Mouse (Mus musculus) neural tube, embryonic 11.5 days (tissue): Measurements from ENCODE around the gene Drc7. TPM values are rescaled to one million over a fixed set of nuclear protein-coding genes. Genes with fewer than 3 reads are reported as not detected.
"Not testable (repeated sequence)": the region's sequence is repeated elsewhere in the genome, so short reads cannot be mapped to it uniquely, and the experiment has no call there.

ENCODE experiments used
- ATAC-seq: fragments of 200-750 bp; cut with Nextera tagmentation; 2 replicates; pipeline ENCODE4 v1.8.0; 2017; ENCODE audit warnings: moderate number of reproducible peaks, mild to moderate bottlenecking, moderate TSS enrichment, moderate library complexity; ENCODE audit not compliant: insufficient read depth, low FRiP score, low TSS enrichment
- DNase-seq: peaks from one replicate; pipeline ENCODE4 v3.0.0-alpha.2; 2015; ENCODE audit warnings: low spot score
- H3K27ac ChIP-seq: fragments of 300-500 bp; sonication (generic); 2 replicates; pipeline ENCODE4 v1.5.1; 2014; ENCODE audit warnings: low read depth, mild to moderate bottlenecking, low read length
- H3K27me3 ChIP-seq: fragments of 300-500 bp; sonication (generic); 2 replicates; pipeline ENCODE4 v1.6.1; 2014; ENCODE audit warnings: mild to moderate bottlenecking, low read length, mixed read lengths; ENCODE audit not compliant: control insufficient read depth, insufficient read depth
- H3K36me3 ChIP-seq: fragments of 300-500 bp; sonication (generic); 2 replicates; pipeline ENCODE4 v1.6.1; 2014; ENCODE audit warnings: mild to moderate bottlenecking, low read length, moderate library complexity, mixed read lengths; ENCODE audit not compliant: control insufficient read depth, insufficient read depth
- H3K4me1 ChIP-seq: fragments of 300-500 bp; sonication (generic); 2 replicates; pipeline ENCODE4 v1.6.1; 2014; ENCODE audit warnings: low read length, mixed read lengths; ENCODE audit not compliant: control insufficient read depth, insufficient read depth
- H3K4me2 ChIP-seq: fragments of 300-500 bp; sonication (generic); 2 replicates; pipeline ENCODE4 v1.6.1; 2014; ENCODE audit warnings: low read depth, mild to moderate bottlenecking, moderate library complexity
- H3K4me3 ChIP-seq: fragments of 300-500 bp; sonication (generic); 2 replicates; pipeline ENCODE4 v1.5.1; 2014; ENCODE audit warnings: low read depth, low read length
- H3K9ac ChIP-seq: fragments of 300-500 bp; sonication (generic); 2 replicates; pipeline ENCODE4 v1.6.1; 2014; ENCODE audit warnings: mild to moderate bottlenecking, low read length
- H3K9me3 ChIP-seq: fragments of 300-500 bp; sonication (generic); 2 replicates; pipeline ENCODE4 v1.6.1; 2016; ENCODE audit warnings: low read length; ENCODE audit not compliant: control insufficient read depth
- WGBS: fragments of 180-500 bp; shearing (Covaris S2); extraction: QIAGEN DNeasy Blood & Tissue Kit; methylation state at CpG from one replicate; pipeline ENCODE4 v1.1.7; 2014; 5-methylcytosine and 5-hydroxymethylcytosine counted together
- polyA plus RNA-seq: library from polyadenylated mRNA; unstranded; fragments of >200 nt; fragmentation: Nextera tagmentation; extraction: Ambion mirVana; gene quantifications from 2 replicates; pipeline ENCODE4 v1.2.1, GENCODE M21; 2014

The Drc7 gene
- polyA plus RNA-seq, 1 experiment from 2014 or later = not detected

DNA sequence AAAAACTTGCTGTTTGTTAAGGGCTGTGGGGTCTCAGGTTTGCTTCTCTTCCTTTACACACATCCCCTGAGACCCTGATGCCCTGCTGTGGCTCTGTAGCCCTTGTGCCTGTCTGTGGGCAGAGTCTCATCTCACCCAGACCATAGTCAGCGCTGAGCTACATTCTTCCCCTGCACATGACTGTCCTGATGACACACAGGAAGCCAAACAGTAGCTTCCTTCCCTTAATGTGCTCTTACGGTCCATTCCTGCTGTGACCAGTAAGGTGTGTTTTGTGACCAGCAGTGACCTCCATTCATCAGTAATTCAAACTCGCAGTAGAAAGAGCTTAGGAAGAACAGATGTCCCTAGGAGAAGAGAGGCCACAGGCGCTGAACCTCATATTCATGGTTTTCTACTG lies 30.5 kb upstream of the Drc7 start:
- H3K9ac ChIP-seq = no peak overlapping the region
- H3K4me3 ChIP-seq = no peak overlapping the region
- no peaks in the 10 kb centered on the region; the same call in 1 of the 2 replicates for H3K4me1 ChIP-seq
- ATAC-seq (no peak), DNase-seq (no peak)
- H3K27me3 ChIP-seq = no peaks in the 10 kb centered on the region
- H3K4me2 ChIP-seq = no peak overlapping the region
- H3K27ac ChIP-seq = no peak overlapping the region
- no peaks in the 10 kb centered on the region for H3K36me3 ChIP-seq
- 74% methylated on average over 4 of the region's 4 CpGs for WGBS
- H3K9me3 ChIP-seq = no peaks in the 10 kb centered on the region

DNA sequence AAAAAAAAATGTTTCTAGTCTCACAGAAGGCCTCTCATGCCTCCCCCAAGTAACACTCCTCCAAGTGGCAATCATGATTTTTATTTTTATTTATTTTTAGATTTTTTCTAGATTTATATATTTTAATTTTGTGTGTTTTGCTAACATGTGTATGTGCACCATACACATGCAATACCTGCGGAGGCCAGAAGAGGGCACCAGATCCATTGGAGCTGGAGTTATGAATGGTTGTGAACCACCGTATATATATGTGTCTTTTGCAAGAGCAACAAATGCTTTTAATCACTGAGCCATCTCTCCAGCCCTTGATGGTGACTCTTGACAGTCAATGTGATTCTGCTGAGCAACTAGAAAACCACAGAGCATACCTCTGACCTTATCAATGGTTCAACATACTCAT lies 29.5 kb upstream of the Drc7 start:
- Histone ChIP-seq H3K9ac (no peak overlapping the region), H3K4me1 (no peaks in the 10 kb centered on the region; the same call in 1 of the 2 replicates), H3K27me3 (no peaks in the 10 kb centered on the region), H3K9me3 (no peaks in the 10 kb centered on the region), H3K36me3 (no peaks in the 10 kb centered on the region), H3K4me2 (no peak overlapping the region), H3K27ac (no peak overlapping the region), H3K4me3 (no peak overlapping the region)
- ATAC-seq (no peak), DNase-seq (no peak)
- WGBS = 64% methylated on average over 2 of the region's 2 CpGs

DNA sequence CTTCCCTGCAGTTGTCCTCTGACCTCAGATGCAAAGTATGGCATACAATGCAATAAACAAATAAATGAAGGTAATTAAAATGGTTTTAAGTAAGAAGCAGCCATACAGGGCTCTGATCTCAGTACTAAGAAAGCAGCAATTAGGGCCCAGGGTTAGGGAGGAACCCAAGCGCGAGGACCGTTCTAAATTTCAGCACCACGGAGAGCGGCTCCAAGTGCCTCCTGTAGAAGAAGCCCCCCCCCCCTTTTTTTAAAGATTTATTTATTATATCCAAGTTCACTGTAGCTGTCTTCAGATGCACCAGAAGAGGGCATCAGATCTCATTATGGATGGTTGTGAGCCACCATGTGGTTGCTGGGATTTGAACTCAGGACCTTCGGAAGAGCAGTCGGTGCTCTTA lies 26.5 kb upstream of the Drc7 start:
- H3K9ac ChIP-seq, H3K4me2 ChIP-seq, H3K36me3 ChIP-seq, H3K4me3 ChIP-seq, H3K4me1 ChIP-seq, H3K27me3 ChIP-seq, H3K9me3 ChIP-seq, H3K27ac ChIP-seq, ATAC-seq: not testable (repeated sequence)
- peak; percentile 42 for DNase-seq
- WGBS = 55% methylated on average over 7 of the region's 7 CpGs

DNA sequence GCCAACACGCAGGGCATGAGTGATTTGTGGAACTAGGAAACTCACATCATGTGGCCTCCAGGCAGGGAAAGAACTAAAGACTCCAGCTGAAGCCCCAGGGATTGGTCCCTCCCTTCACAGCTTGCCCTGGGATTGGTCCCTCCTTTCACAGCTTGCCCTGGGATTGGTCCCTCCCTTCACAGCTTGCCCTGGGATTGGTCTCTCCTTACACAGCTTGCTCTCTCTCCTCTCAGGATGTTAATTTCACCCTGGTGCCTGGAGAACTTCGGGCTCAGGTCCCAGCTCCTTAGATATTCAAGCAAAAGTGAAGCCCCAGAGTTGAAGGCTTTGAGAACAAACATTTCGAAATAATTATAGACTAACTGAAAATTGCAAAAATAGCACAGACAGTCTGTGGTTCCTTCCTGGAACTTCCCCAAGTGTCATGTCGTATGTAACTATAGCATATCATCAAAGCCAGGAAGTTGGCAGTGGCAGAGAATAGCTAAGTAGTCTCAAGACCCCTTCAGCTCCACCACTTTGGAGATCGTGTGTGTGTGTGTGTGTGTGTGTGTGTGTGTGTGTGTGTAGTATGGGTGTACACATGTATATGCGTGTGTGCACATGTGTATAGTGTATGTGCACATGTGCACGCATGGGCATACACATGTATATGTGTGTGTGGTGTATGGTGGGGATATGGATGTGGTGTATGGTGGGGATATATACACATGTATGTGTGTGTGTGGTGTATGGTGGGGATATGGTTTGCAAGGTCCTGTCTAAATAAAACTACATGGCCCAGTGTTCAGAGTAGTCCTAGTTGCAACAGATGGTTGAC lies 17.6 kb upstream of the Drc7 start:
- Histone ChIP-seq H3K27me3 (no peaks in the 10 kb centered on the region), H3K27ac (no peak overlapping the region), H3K36me3 (no peaks in the 10 kb centered on the region), H3K4me2 (no peak overlapping the region), H3K9me3 (no peaks in the 10 kb centered on the region), H3K4me3 (no peak overlapping the region), H3K9ac (no peak overlapping the region), H3K4me1 (no peaks in the 10 kb centered on the region)
- ATAC-seq = no peak
- no peak for DNase-seq
- WGBS = 72% methylated on average over 7 of the region's 7 CpGs

DNA sequence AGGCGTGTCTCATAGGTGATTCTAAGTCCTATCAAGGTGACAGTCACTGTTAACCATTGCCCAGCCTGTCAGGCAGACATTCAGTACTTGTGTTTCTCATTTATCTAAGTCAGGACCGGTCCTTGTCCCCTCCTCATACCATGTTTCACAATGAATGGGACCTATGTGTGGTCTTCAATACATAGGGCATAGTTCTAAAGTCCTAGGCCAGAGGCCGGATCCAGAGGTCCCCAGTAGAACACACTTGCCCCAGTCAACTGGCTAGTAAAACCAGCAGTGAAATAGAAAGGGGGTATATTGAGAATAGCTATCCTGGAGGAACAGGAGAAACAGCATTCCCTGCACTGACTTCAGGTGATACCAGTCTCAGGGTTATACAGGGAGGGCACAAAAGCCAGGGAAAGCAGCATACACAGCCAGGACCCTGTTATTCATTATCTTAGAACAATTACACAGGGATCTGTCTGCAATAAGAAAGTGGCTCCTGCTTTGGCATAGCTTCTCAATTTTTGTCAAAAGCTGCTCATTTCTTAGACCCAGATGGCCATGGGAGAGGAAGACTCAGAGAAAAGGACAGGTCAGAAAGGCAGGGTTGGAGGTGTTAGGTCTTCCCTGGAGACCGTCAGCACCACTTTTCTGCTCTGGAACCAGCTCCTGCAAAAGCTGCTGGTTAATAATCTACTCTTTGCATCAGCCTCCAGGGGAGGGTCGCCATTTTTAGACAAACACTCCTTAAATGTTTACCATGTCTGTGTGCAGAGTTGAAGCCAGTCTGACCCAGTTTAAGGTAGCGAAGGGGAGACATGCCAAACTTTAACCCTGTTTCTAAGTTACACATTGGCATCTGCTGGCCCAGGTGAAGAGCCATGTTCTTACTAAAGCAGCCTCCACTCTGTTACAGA lies 12.8 kb upstream of the Drc7 start:
- 72% methylated on average over 6 of the region's 6 CpGs for WGBS

DNA sequence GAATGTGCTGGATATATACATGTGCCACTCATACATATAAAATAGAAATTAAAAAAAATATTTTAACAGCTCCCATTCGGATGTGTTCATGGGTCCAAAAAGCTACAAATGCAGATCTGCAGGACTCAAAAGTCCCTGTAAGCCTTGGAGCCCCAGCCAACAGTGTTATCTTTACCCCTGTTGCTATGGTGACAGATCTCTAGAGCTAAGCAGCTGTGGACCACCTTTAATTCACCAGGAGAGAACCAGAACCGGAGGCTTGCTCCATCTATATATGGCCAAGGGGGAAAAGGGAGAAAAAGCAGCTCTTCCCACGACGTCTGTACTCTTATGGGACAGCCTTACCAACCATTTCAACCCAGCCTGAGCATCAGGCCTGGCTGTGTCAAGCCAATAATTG lies 10.1 kb upstream of the Drc7 start:
- Histone ChIP-seq H3K4me3 (no peak overlapping the region), H3K27ac (no peak overlapping the region), H3K9ac (no peak overlapping the region), H3K27me3 (no peaks in the 10 kb centered on the region), H3K4me2 (no peak overlapping the region), H3K36me3 (no peaks in the 10 kb centered on the region), H3K4me1 (no peaks in the 10 kb centered on the region), H3K9me3 (no peaks in the 10 kb centered on the region)
- ATAC-seq (no peak), DNase-seq (no peak)
- WGBS = 67% methylated on average over 4 of the region's 4 CpGs

More for the DNA sequence above, 12.8 kb upstream of the Drc7 start:
- H3K4me1 ChIP-seq = no peaks in the 10 kb centered on the region
- no peak overlapping the region for H3K27ac ChIP-seq
- DNase-seq = no peak
- H3K4me2 ChIP-seq = no peak overlapping the region
- no peak overlapping the region for H3K9ac ChIP-seq
- no peak overlapping the region for H3K4me3 ChIP-seq
- H3K27me3 ChIP-seq = no peaks in the 10 kb centered on the region
- no peaks in the 10 kb centered on the region for H3K9me3 ChIP-seq
- ATAC-seq = no peak
- no peaks in the 10 kb centered on the region for H3K36me3 ChIP-seq

DNA sequence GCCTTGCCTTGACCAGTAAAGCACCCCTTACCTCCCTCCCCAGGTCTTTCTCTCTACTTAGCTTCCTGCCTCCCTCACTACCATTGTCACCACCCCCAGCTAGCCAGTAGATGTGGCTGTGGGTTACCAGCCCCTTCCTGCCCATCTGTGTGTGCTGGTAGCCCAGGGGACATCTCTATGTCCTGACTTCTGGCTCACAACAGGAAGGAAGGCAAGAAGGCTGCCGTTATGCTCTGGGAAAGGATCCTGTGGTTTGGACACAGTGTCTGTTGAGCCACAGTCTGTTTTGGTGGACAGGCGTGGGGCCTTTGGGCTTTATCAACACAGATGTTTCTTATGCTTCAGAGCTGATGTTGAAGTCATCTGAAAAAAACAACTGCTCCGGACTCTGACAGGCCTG lies 7.9 kb upstream of the Drc7 start:
- no peaks in the 10 kb centered on the region for H3K4me1 ChIP-seq
- H3K9me3 ChIP-seq = no peaks in the 10 kb centered on the region
- WGBS = 80% methylated on average over 3 of the region's 3 CpGs
- ATAC-seq (no peak), DNase-seq (no peak)
- H3K27ac ChIP-seq = no peak overlapping the region
- no peaks in the 10 kb centered on the region for H3K27me3 ChIP-seq
- no peak overlapping the region for H3K9ac ChIP-seq
- no peak overlapping the region for H3K4me2 ChIP-seq
- no peaks in the 10 kb centered on the region for H3K36me3 ChIP-seq
- H3K4me3 ChIP-seq = no peak overlapping the region

DNA sequence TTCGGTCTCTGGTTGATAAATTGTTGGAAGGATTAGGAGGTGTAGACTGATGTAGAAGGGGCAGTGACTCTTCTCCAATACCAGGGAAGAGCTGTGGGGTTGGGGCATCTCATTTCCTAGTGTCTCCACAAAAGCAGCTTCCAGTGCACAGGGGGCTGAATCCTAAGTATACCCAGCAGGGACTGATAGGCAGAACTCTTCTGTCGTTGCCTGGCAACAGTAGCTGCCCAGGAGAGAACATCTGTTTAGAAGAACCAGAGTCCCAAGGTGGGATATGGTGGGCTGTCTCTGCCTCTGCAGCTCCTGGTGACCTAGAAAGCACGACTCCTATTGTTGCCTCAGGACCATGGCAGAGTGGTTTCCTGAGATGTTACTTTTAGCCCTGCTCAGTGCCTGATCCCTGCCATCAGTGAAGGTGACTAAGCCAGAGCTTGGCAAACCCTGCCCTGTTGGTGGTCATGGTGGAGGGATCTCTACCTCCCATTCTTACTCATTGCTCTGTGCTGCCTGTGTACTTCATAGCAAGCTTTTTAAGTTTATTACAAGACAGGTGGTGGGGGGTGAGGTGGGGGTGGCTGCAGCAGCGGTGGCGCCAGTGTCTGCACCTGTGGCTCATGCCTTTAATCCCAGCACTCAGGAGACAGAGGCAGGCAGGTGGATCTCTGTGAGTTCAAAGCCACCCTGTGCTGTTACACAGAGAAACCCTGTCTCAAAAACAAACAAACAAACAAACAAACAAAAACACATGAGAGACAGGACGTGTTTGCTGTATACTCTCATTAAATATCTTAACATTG lies 6.8 kb upstream of the Drc7 start:
- H3K9me3 ChIP-seq = no peaks in the 10 kb centered on the region
- H3K27me3 ChIP-seq = no peaks in the 10 kb centered on the region
- 71% methylated on average over 6 of the region's 6 CpGs for WGBS
- no peak for ATAC-seq
- H3K27ac ChIP-seq = no peak overlapping the region
- H3K4me2 ChIP-seq = no peak overlapping the region
- H3K4me1 ChIP-seq = no peaks in the 10 kb centered on the region
- H3K4me3 ChIP-seq = no peak overlapping the region
- H3K36me3 ChIP-seq = no peaks in the 10 kb centered on the region
- DNase-seq = no peak
- H3K9ac ChIP-seq = no peak overlapping the region
